Mouse (Mus musculus): Measurements from ENCODE around the gene Dnali1.

Gene Dnali1

DNA sequence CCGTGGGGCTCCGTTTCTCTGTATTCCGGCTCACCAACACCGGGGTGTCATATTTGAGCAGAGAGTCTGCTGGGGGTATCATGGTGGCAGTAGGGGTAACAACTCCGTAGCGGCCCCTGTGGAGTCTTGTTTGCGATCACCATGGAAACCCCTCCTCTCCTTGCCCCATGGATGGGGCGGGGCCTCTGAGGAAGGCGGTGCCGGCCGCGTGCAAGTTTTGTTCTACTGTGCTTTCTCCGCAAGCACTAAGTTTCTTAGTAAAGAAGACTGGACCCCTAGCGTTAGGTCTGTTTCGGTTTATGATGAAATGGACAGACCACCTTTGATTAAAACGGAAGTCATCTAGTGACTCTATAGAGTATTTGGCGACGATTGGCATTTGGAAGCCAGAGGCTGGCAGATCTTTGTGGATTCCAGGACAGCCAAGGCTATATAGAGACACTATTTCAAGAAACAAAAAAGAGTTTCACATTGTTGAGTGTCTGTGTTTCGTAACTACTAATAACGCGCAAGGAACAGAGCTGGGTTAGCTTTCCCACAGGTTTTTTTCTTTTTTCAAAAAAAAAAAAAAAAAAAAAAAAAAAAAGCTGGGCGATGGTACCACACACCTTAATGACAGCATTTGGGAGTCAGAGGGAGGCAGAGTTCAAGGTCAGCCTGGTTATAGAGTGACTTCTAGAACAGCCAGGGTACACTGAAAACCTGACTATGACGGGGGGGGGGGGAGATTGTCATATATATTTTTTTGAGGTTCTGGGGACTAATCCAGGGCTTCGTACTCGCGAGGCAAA, at the start of gene Dnali1:
Dnali1 (minus strand) TSS at position 187 of the 791 bp plus-strand sequence.
- peak; percentile 62 for DNase-seq

DNA sequence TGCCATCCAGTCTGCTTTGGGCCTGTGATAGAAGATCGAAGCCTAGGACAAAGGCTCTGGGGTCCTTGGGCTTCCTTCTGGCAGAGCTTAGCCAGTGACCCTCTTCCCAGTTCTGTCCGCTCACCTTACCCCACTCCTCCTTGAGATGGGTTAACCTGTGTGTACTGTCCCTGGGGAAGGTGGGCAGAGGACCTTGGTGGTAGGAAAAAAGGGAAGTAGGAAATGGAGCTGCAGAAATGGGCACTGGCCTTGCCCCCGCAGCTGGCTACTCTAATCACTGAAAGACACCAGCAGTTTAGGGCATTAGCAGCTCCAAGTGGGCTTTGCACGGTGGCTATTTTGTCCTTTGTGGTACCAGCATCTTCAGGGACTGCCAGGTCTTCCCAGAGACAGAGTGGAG, 49.6 kb upstream of the Dnali1 start:
- DNase-seq: no peak

DNA sequence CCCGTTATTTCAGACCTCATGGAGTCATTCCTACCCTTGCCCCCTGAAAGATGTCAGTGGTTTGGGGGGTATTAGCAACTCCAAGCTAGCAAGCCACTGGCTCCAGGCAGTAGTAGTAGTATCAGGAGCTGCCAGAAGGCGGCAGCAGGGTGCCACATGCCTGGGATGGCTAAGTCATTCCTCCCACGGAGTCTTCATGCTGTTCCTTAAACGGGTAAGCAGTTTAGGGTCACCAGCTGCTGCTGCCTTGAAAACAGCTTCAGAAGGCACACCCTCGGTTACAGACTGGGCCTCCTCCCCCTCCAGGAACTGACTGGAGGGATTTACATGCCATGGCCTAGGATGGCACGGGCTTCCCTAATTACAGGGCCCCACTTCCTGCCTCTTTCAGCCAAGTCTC, 49.1 kb upstream of the Dnali1 start:
- DNase-seq: peak; percentile 90

GRCm38 (mm10) chr4:125105354-125105753, 39.9 kb upstream of the Dnali1 start:
- no peak for DNase-seq

DNA sequence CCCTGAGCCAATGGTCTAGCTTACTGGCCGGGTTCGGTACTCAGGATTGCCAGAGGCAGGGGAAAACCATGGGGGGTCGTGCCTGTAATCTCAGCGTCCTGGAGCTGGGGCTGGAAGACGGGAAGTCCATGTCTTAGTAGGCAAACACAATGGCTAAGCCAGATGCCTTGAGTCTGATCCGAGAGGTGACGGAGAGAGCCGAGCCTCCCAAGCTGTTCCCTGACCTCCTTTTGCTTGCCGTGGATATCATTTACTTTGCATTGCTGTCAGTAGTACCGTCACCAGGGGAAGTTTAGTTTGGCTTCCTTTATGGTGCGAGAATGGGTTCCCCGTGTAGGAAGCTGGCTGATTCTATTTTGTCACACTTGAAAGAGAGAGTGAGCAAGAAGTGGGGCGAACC, 35.8 kb upstream of the Dnali1 start:
- no peak for DNase-seq

- DNase-seq: peak; percentile 91
Measured at GRCm38 (mm10) chr4:125099458-125099857, 34.0 kb upstream of the Dnali1 start.

- DNase-seq: no peak
Measured at GRCm38 (mm10) chr4:125097412-125097811, 31.9 kb upstream of the Dnali1 start.

GRCm38 (mm10) chr4:125096066-125096465, 30.6 kb upstream of the Dnali1 start:
- DNase-seq: no peak

- no peak for DNase-seq
Measured at GRCm38 (mm10) chr4:125093031-125093430, 27.5 kb upstream of the Dnali1 start.

GRCm38 (mm10) chr4:125085346-125085841, 19.9 kb upstream of the Dnali1 start:
- peak; percentile 77 for DNase-seq

DNA sequence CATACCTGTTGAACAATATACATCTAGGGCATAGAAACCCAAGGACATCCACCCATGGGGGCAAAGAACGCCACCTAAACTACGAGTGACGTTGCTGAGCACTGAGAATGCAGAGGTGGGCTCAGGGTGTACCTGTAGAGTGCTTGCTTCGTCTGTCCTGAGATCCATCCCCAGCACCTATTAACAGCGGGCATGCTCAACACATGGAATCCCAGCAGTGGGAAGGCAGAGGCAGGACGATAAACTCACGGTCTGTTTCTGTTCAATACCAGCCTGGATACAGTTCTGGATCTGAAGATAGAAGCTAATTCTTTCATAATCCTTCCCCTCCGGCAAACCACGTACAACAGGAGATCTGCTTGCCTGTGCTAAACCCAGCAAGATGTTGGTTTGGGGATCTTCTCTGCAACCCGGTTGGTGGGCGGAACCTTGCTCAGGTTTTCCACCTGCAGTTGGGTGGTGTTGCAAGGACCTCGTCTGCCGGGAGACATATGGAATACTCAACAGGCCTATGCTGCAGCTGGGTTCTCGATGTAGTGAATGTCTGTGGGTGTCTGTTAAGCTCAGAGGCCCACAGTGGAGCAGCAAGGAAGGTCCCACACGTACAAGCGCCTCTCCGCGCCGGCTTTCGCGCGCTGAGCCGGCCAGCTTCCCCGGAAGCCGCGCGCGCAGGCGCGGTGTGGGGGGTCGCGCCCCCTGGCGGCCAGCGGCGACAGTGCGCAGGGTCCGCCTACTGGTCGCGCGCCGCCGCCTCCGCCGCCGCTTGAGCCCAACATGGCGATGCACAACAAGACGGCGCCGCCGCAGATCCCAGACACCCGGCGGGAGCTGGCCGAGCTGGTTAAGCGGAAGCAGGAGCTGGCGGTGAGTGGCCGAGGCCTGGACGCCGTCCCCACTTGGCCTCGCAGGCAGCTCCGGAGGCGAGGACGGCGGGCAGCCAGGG, 19.2 kb upstream of the Dnali1 start, which contains the start of gene Meaf6:
Meaf6 (plus strand) TSS at position 732 of the 943 bp plus-strand sequence.
- DNase-seq: peak; percentile 93

GRCm38 (mm10) chr4:125078698-125079097, 13.2 kb upstream of the Dnali1 start:
- DNase-seq: no peak

DNA sequence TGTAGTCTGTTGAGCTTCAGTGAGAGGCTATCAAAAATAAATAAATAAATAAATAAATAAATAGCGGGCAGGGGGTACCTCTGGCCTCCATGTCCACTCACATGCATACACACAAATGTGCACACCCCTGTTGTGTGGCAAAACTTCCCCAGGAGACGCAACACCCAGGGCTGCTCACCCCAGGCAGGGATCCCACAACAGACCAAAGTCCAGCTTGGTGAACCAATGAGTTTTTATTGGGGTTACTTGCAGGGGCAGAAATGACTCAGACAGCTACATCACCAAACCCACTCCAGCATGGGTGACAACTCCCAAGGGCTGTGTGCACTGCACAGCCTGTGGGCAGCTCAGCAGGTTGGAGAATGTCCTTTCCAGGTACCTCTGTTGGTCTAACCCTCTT, 12.2 kb upstream of the Dnali1 start:
- DNase-seq: no peak

DNA sequence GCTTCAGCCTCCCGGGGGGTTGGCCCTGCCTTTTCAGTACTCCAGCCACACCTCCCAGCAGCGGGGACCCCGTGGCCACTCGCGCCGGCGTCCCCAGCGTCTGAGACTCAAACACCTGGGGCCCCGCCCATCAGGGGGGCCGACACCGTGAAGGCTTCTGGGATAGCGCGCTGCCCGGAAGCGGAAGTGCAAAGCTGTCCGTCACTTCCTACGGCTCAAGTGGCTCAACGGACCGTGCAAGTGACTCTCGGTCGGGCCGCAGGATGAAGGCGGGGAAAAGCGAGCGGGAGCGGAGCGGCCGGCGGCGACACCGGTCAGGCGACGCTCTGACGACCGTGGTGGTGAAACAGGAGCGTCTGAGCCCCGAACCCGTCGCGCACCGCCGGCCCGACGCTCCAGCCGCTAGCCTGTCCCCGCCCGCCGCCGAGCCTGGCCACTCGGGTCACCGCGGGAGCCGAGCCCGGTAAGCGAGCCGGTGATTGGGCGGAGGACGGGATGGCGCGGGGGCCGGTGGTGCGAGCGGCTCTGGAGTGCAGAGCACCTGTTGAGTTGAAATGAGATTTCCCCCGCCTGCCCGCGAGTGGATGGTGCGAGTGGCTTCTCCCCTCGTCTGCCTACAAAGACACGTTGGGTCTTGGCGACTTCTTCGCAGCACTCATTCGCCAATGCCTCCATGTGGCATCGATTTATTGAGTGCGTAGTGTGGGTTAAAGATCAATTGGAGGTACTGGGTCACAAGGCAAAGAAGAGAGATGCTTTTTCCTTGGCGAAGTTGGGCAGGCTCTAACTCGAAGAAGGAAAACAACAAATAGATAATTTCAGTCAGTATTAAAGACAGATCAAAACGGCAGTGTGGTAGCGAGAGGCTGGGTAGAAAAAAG, 1.2 kb upstream of the Dnali1 start, which contains the start of gene Snip1:
Snip1 (plus strand) TSS at position 183 of the 881 bp plus-strand sequence.
- peak; percentile 92 for DNase-seq

DNA sequence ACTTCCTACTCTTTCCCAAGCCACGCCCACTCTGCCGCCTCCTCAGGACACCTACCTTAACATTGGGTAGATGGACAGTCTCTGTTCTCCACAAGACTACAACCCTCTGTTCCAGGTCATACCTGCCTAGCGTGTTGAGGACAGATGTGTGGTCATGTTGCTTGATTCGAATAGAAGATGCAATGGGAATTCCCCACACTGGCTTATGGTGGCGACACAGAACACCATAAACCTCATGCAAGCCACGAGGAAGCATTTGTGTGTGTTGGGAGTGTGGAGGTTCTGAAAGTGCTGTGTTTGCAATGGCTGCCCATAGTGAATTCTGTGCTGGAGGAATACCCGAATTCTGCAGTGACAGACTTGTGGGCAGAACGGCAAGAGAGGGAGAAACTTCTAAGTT, 1.7 kb downstream of the Dnali1 start:
- no peak for DNase-seq

DNA sequence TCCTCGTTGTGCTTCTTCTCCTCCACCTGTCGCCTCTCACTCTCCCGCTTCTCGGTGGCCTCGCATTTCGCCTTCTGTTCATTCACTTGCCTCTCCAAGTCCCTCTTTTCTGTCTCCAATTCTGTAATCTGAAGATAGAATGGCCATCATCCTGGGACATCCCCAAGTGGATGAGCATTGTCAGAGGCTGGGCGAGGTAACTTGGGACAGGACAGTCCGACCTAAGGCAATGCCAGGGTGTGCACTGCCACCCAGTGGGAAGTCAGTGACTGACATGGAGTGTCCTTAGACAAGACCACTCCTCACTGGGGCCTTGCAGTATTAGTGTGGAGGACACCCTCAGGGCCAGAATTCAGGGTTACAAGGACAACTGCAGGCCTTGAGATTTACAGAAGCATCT, 6.5 kb downstream of the Dnali1 start:
- DNase-seq: peak; percentile 68

DNA sequence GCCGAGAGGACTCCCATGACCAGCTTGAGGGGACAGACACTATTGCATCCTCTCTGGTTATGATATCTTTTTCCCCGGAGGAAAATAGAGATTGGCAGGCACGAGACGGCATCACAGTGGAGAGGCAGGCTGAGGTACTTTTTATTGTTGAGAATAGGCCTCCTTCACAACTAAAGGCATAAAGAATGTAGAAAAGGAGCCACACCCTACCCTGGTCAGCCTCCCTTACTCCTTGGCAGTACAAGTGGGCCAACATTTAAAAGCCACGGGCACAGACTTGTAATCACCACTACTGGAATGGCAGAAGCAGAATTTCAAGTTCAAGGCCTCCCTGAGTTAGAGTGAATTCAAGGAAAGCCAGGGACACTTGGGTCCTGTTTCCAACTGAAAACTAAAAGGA, 7.5 kb downstream of the Dnali1 start:
- DNase-seq: no peak

DNA sequence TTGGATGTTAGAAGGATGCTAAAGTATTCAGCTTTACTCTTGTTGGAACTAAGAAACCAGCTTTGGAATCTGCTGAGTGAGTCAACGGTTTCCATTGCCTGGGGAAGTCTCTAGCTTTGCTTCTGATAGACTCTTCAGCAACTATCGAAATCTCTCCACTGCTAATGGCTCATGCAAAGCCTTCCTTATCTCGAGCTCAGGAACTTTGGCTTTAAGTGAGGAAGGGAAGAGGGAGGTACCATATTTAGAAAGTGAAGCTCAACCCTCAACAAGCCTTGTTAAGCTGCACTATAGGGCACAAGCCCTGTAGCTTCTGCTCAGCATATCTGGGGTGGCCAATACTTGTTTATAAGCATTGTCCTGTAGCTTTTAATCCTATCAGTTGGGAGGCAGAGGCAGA, 8.2 kb downstream of the Dnali1 start:
- no peak for DNase-seq

DNA sequence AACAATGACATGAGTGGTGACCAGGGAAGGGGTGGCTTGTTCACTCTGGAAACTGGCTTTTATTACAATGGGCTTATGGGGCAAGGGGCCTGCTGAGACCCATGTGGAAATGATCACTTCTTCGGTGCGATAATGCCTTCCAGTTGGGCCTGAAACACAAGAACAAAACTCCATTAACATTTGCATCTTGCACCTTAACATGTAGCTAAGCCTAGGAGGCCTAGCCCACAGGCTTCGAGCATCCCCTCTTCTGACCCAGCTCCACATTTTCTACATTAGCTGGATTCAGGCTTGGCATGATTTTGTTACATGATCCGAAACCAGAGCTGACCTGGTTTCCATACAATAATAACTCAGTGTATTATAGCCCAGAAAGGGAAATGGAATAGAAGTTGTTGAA, 9.0 kb downstream of the Dnali1 start:
- no peak for DNase-seq

GRCm38 (mm10) chr4:125055385-125055784, 10.1 kb downstream of the Dnali1 start:
- DNase-seq: no peak

DNA sequence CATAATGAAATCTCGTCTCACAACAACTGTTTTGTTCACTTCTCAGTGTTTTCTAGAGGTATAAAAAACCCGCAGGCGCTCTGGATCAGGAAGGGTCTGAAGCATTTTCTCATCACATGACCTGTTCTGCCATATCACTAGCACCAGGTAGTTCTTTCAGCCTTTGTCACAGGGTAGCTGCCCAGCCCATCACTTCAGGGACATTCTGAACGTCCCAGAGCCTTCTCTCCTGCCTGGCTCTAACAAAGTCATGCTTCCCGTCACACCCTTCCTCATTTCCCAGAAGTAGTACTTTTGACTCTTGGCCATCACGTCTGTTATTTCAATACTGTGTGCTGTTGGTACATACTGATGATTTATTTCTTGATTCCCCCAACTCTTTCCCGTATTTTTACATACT, 21.0 kb downstream of the Dnali1 start:
- DNase-seq: no peak

- DNase-seq: peak; percentile 22
Measured at GRCm38 (mm10) chr4:125034341-125034740, 31.2 kb downstream of the Dnali1 start.

Data from lung, postnatal 14 days (tissue).